Mouse (Mus musculus): ENCODE data around the gene Brsk1. TPM values are rescaled to one million over a fixed set of nuclear protein-coding genes. Genes with fewer than 3 reads are reported as not detected.

Gene Brsk1
- polyA plus RNA-seq, 1 experiment from 2014 or later = 0.10 TPM

DNA sequence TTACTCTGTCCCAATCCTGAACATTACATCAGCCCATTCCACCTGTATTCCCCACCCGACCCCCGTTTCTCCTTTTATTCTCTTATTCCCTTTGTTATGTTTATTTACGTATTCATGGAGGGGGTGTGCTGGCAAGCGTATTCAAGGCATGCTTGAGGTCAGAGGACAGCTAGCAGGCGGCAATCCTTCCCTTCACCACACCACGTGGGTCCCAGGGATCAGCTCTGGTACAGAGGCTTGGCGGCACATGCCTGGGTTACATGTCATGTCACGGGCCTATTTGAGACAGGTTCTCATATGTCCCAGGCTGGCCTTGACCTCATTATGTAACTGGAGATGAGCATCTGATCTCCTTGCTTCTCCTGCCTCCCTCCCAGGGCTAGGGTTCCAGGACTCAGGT lies 11.9 kb downstream of the Brsk1 start:
- Histone ChIP-seq H3K27me3 (peaks cover 13% of the 10 kb centered on the region), H3K27ac (no peak overlapping the region), H3K9me3 (replicated peaks) (no peaks in the 10 kb centered on the region), H3K36me3 (no peaks in the 10 kb centered on the region), H3K9ac (no peak overlapping the region), H3K4me1 (replicated peaks) (peaks cover 8% of the 10 kb centered on the region), H3K4me2 (no peak overlapping the region), H3K4me3 (replicated peaks) (no peak overlapping the region)
- DNase-seq = no peak
- no peak for ATAC-seq (ENCODE audit: low read depth)
- WGBS (ENCODE audit: insufficient replicate concordance) = 67% methylated on average over 8 of the region's 8 CpGs

DNA sequence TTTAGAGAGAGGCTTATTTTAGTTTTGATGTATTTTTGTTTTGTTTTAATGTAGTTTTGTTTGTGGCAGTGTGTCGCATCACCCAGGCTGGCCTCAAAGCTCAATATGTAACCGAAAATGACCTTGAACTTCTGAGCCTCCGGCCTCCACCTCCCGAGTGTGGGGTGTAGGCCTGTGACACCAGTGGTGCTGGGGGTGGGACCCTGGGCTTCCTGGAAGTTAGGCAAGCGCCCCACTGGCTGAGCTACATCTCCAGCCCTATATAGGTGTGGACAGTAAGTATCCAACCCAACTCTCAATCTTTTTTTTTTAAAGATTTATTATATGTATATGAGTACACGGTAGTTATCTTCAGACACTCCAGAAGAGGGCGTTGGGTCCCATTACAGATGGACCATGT lies 12.8 kb downstream of the Brsk1 start:
- Histone ChIP-seq H3K9me3 (replicated peaks) (no peaks in the 10 kb centered on the region), H3K27me3 (peaks cover 21% of the 10 kb centered on the region), H3K9ac (no peak overlapping the region), H3K27ac (no peak overlapping the region), H3K4me3 (replicated peaks) (no peak overlapping the region), H3K4me1 (replicated peaks) (peaks cover 8% of the 10 kb centered on the region), H3K4me2 (no peak overlapping the region), H3K36me3 (no peaks in the 10 kb centered on the region)
- DNase-seq (no peak), ATAC-seq (ENCODE audit: low read depth) (no peak)
- WGBS (ENCODE audit: insufficient replicate concordance) = 75% methylated on average over 7 of the region's 7 CpGs

DNA sequence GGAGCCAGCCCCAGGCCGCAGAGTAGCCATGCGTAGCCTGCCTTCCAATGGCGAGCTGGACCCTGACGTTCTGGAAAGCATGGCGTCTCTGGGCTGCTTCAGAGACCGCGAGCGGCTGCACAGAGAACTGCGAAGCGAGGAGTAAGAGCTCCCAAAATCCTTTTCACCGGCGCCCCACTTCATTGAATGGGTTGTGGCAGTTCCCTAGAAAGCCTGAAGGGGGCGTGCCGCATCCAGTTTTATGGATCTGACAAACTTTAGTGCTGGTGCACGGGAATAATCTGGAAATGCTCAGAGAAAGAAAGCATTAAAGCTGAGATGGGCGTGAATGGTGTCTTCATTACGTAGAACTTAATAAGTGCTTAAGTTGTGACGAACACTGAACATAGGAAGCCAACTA lies 14.7 kb downstream of the Brsk1 start:
- peak; percentile 34 for DNase-seq
- Histone ChIP-seq H3K9me3 (replicated peaks) (no peaks in the 10 kb centered on the region), H3K36me3 (no peaks in the 10 kb centered on the region), H3K4me3 (replicated peaks) (no peak overlapping the region), H3K27ac (no peak overlapping the region), H3K9ac (peak overlapping the region; percentile 41; the same call in 1 of the 2 replicates), H3K4me1 (replicated peaks) (peaks cover 8% of the 10 kb centered on the region), H3K27me3 (peaks cover 25% of the 10 kb centered on the region), H3K4me2 (peak overlapping the region; percentile 38)
- WGBS (ENCODE audit: insufficient replicate concordance) = 29% methylated on average over 18 of the region's 18 CpGs
- 0 out of 2 replicates have a peak, but pooled peaks have one; percentile 21 for ATAC-seq (ENCODE audit: low read depth)

- H3K4me2 ChIP-seq = no peak overlapping the region
- no peaks in the 10 kb centered on the region for H3K9me3 ChIP-seq (replicated peaks)
- H3K9ac ChIP-seq = no peak overlapping the region
- DNase-seq (no peak), ATAC-seq (ENCODE audit: low read depth) (no peak)
- no peaks in the 10 kb centered on the region for H3K4me1 ChIP-seq (replicated peaks)
- no peak overlapping the region for H3K27ac ChIP-seq
- peaks cover 10% of the 10 kb centered on the region; the same call in 1 of the 2 replicates for H3K27me3 ChIP-seq
- WGBS (ENCODE audit: insufficient replicate concordance) = 61% methylated on average over 3 of the region's 3 CpGs
- H3K36me3 ChIP-seq = no peaks in the 10 kb centered on the region; the same call in 1 of the 2 replicates
- no peak overlapping the region for H3K4me3 ChIP-seq (replicated peaks)
Observed at GRCm38 (mm10) chr7:4712594-4712993, 22.2 kb downstream of the Brsk1 start.

- Histone ChIP-seq H3K27me3 (no peaks in the 10 kb centered on the region), H3K4me1 (replicated peaks) (no peaks in the 10 kb centered on the region), H3K4me3 (replicated peaks) (no peak overlapping the region), H3K27ac (no peak overlapping the region), H3K36me3 (no peaks in the 10 kb centered on the region; the same call in 1 of the 2 replicates), H3K9ac (no peak overlapping the region), H3K4me2 (no peak overlapping the region), H3K9me3 (replicated peaks) (no peaks in the 10 kb centered on the region)
- WGBS (ENCODE audit: insufficient replicate concordance) = 55% methylated on average over 6 of the region's 6 CpGs
- no peak for ATAC-seq (ENCODE audit: low read depth)
- no peak for DNase-seq
Observed at GRCm38 (mm10) chr7:4716955-4717354, 26.6 kb downstream of the Brsk1 start.

DNA sequence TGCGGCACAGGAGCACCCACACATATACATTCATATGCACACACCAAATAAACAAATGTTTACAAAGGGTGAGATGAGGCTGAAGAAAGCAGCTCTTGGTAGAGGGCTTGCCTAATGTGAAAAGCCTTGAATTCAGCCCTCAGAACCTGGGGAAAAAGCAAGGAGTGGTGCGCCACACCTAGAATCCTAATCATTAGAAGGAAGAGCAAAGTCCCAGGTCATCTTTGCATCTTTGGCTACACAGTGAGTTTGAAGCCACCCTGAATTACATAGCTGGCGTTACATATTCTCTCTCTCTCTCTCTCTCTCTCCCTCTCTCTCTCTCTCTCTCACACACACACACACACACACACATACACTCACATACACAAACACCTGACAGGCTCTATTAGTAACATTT lies 28.9 kb downstream of the Brsk1 start:
- no peak for DNase-seq
- Histone ChIP-seq H3K9ac (no peak overlapping the region), H3K27ac (no peak overlapping the region), H3K9me3 (replicated peaks) (no peaks in the 10 kb centered on the region), H3K4me1 (replicated peaks) (no peaks in the 10 kb centered on the region), H3K36me3 (no peaks in the 10 kb centered on the region; the same call in 1 of the 2 replicates), H3K27me3 (no peaks in the 10 kb centered on the region), H3K4me3 (replicated peaks) (no peak overlapping the region), H3K4me2 (no peak overlapping the region)
- no peak for ATAC-seq (ENCODE audit: low read depth)
- 80% methylated on average over 3 of the region's 3 CpGs for WGBS (ENCODE audit: insufficient replicate concordance)

DNA sequence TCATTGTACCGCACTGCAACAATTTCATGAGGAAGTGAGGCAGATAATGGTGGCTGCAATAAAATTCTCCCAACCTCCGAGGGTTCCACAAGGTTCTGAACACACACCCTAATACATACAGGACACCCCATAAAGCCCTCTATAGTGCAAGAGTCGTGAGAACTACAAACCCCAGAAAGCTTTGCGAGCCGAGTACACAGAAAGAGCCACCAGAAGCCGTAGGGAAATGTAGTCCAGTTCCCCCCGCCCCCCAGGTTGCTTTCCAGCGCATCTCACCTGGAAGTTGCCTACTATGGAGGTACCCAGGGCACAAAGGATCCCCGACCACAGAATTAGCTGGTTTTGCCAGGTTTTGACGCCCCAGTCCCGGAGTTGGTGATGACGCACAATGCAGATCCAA lies 33.1 kb downstream of the Brsk1 start:
- Histone ChIP-seq H3K27me3 (no peaks in the 10 kb centered on the region), H3K4me2 (peak overlapping the region; percentile 41), H3K4me1 (replicated peaks) (peaks cover 11% of the 10 kb centered on the region), H3K4me3 (replicated peaks) (peak overlapping the region; percentile 16), H3K9me3 (replicated peaks) (no peaks in the 10 kb centered on the region), H3K36me3 (no peaks in the 10 kb centered on the region), H3K9ac (no peak overlapping the region), H3K27ac (no peak overlapping the region)
- no peak for DNase-seq
- 26% methylated on average over 12 of the region's 12 CpGs for WGBS (ENCODE audit: insufficient replicate concordance)
- 0 out of 2 replicates have a peak, but pooled peaks have one; percentile 32 for ATAC-seq (ENCODE audit: low read depth)

- H3K9ac ChIP-seq = no peak overlapping the region
- H3K4me3 ChIP-seq (replicated peaks) = no peak overlapping the region
- DNase-seq = no peak
Observed at GRCm38 (mm10) chr7:4724359-4724758, 34.0 kb downstream of the Brsk1 start.

DNA sequence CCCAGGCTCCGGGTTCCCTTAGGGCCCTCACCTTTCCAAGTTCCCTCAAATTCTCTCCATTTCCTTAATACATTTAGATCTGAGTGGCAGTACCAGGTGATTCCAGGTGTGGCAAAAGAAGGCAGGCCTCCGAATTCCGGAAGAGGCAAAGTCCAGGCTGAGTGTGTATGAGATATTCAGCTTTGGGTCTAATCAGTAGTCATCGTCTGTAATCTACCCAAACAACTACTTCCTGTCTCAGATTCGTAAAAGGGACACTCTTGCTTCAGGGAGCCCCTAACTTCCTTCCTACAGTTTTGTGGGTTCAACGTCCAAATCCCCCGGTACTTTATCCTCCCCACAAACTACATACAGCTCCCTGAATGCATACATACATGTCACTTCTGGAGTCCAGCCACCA lies 34.8 kb downstream of the Brsk1 start, which contains the start of gene Tmem150b:
TSS of gene Tmem150b (minus strand) at position 81 of the 400 bp plus-strand sequence.
- no peak for ATAC-seq (ENCODE audit: low read depth)
- peak within 1 kb of the TSS; percentile 34; the same call in 1 of the 2 replicates for H3K27ac ChIP-seq
- 0 out of 2 replicates have a peak within 1 kb of the TSS, but pooled peaks have one; percentile 16 for H3K4me3 ChIP-seq (replicated peaks)

More at GRCm38 (mm10) chr7:4724359-4724758, 34.0 kb downstream of the Brsk1 start:
- peaks cover 11% of the 10 kb centered on the region for H3K4me1 ChIP-seq (replicated peaks)
- no peaks in the 10 kb centered on the region for H3K27me3 ChIP-seq
- peak overlapping the region; percentile 41; the same call in 1 of the 2 replicates for H3K4me2 ChIP-seq
- no peaks in the 10 kb centered on the region for H3K9me3 ChIP-seq (replicated peaks)
- ATAC-seq (ENCODE audit: low read depth) = no peak
- 0 out of 2 replicates have a peak overlapping the region, but pooled peaks have one; percentile 34 for H3K27ac ChIP-seq
- H3K36me3 ChIP-seq = no peaks in the 10 kb centered on the region
- 11% methylated on average over 3 of the region's 3 CpGs for WGBS (ENCODE audit: insufficient replicate concordance)

GRCm38 (mm10) chr7:4731090-4731489 lies 40.7 kb downstream of the Brsk1 start:
- H3K4me2 ChIP-seq = no peak overlapping the region
- H3K27me3 ChIP-seq = no peaks in the 10 kb centered on the region
- H3K9ac ChIP-seq = no peak overlapping the region
- WGBS (ENCODE audit: insufficient replicate concordance) = 52% methylated on average over 5 of the region's 5 CpGs
- no peak for DNase-seq
- H3K27ac ChIP-seq = no peak overlapping the region
- no peaks in the 10 kb centered on the region for H3K9me3 ChIP-seq (replicated peaks)
- H3K4me1 ChIP-seq (replicated peaks) = peaks cover 20% of the 10 kb centered on the region
- no peak overlapping the region for H3K4me3 ChIP-seq (replicated peaks)
- no peak for ATAC-seq (ENCODE audit: low read depth)
- no peaks in the 10 kb centered on the region for H3K36me3 ChIP-seq

More for the DNA sequence above, 34.8 kb downstream of the Brsk1 start, which contains the start of gene Tmem150b:
- DNase-seq = no peak
- WGBS (ENCODE audit: insufficient replicate concordance) = 15% methylated on average over 7 of the region's 7 CpGs
- Histone ChIP-seq H3K36me3 (no peaks in the 10 kb centered on the region), H3K9me3 (replicated peaks) (no peaks in the 10 kb centered on the region), H3K27me3 (no peaks in the 10 kb centered on the region), H3K4me2 (peak within 1 kb of the TSS; percentile 41), H3K9ac (no peak within 1 kb of the TSS), H3K4me1 (replicated peaks) (peaks cover 11% of the 10 kb centered on the region)

GRCm38 (mm10) chr7:4732968-4733392 lies 42.6 kb downstream of the Brsk1 start:
- peaks cover 20% of the 10 kb centered on the region for H3K4me1 ChIP-seq (replicated peaks)
- H3K9me3 ChIP-seq (replicated peaks) = no peaks in the 10 kb centered on the region
- H3K36me3 ChIP-seq = no peaks in the 10 kb centered on the region
- H3K27ac ChIP-seq = peak overlapping the region; percentile 56
- ATAC-seq (ENCODE audit: low read depth) (peak; percentile 85), DNase-seq (peak; percentile 39)
- peak overlapping the region; percentile 42 for H3K4me2 ChIP-seq
- peak overlapping the region; percentile 22 for H3K9ac ChIP-seq
- no peak overlapping the region for H3K4me3 ChIP-seq (replicated peaks)
- WGBS (ENCODE audit: insufficient replicate concordance) = 22% methylated on average over 6 of the region's 6 CpGs
- no peaks in the 10 kb centered on the region for H3K27me3 ChIP-seq

- WGBS (ENCODE audit: insufficient replicate concordance) = 47% methylated on average over 10 of the region's 10 CpGs
- Histone ChIP-seq H3K27ac (peak overlapping the region; percentile 51), H3K4me3 (replicated peaks) (peak overlapping the region; percentile 89), H3K9ac (peak overlapping the region; percentile 56), H3K4me2 (peak overlapping the region; percentile 96), H3K4me1 (replicated peaks) (peaks cover 51% of the 10 kb centered on the region), H3K9me3 (replicated peaks) (no peaks in the 10 kb centered on the region), H3K36me3 (peaks cover 19% of the 10 kb centered on the region), H3K27me3 (no peaks in the 10 kb centered on the region)
- ATAC-seq (ENCODE audit: low read depth) = no peak
- no peak for DNase-seq
Observed at GRCm38 (mm10) chr7:4739041-4739543, 48.7 kb downstream of the Brsk1 start.

Measured in liver, embryonic 13.5 days (tissue).